Mouse (Mus musculus): ENCODE data around the gene Prkcz. TPM values are rescaled to one million over a fixed set of nuclear protein-coding genes. Genes with fewer than 3 reads are reported as not detected.
A peak's percentile ranks its signal among the peaks of the same experiment; 100 is the strongest.

The Prkcz gene
- polyA plus RNA-seq, 1 experiment, result 73.8 TPM

GRCm38 (mm10) chr4:155359560-155360464 lies 1.3 kb downstream of the Prkcz start:
- Histone ChIP-seq H3K27ac (ENCODE audit: insufficient read depth, low read depth, low read length) (peak overlapping the region; percentile 73; the same call in 1 of the 2 replicates), H3K4me3 (ENCODE audit: low read depth, low read length) (peak overlapping the region; percentile 62), H3K27me3 (ENCODE audit: control insufficient read depth, insufficient read depth, low read length) (no peaks in the 10 kb centered on the region), H3K4me1 (ENCODE audit: control insufficient read depth, insufficient read depth, insufficient read length, low read length) (peaks cover 11% of the 10 kb centered on the region), H3K36me3 (ENCODE audit: control insufficient read depth, insufficient read depth, low read length) (0 out of 2 replicates have a peak, but pooled peaks cover 2% of the 10 kb centered on the region)
- 39% methylated on average over 12 of the region's 12 CpGs for whole genome bisulfite sequencing
- TF ChIP-seq POLR2A (IDR thresholded peaks at IDR 0.05; ENCODE audit: low read depth, low read length), result no peak
- no peak for TF ChIP-seq CTCF (IDR thresholded peaks at IDR 0.05; ENCODE audit: extremely low read depth, insufficient read length, insufficient replicate concordance, low read depth, low read length)

- no peak overlapping the region for H3K4me3 ChIP-seq (ENCODE audit: low read depth, low read length)
- no peaks in the 10 kb centered on the region for H3K27me3 ChIP-seq (ENCODE audit: control insufficient read depth, insufficient read depth, low read length)
- peaks cover 11% of the 10 kb centered on the region for H3K4me1 ChIP-seq (ENCODE audit: control insufficient read depth, insufficient read depth, insufficient read length, low read length)
- 52% methylated on average over 2 of the region's 2 CpGs for WGBS
- no peak overlapping the region for H3K27ac ChIP-seq (ENCODE audit: insufficient read depth, low read depth, low read length)
- TF ChIP-seq CTCF (IDR thresholded peaks at IDR 0.05; ENCODE audit: extremely low read depth, insufficient read length, insufficient replicate concordance, low read depth, low read length), result peak; percentile 52; the same call in 1 of the 2 replicates
- no peak for TF ChIP-seq POLR2A (IDR thresholded peaks at IDR 0.05; ENCODE audit: low read depth, low read length)
- peaks cover 14% of the 10 kb centered on the region for H3K36me3 ChIP-seq (ENCODE audit: control insufficient read depth, insufficient read depth, low read length)
These were observed 3.6 kb downstream of the Prkcz start for GRCm38 (mm10) chr4:155357601-155358000.

- Histone ChIP-seq H3K36me3 (ENCODE audit: control insufficient read depth, insufficient read depth, low read length) (peaks cover 16% of the 10 kb centered on the region), H3K4me3 (ENCODE audit: low read depth, low read length) (no peak overlapping the region), H3K4me1 (ENCODE audit: control insufficient read depth, insufficient read depth, insufficient read length, low read length) (peaks cover 11% of the 10 kb centered on the region), H3K27ac (ENCODE audit: insufficient read depth, low read depth, low read length) (no peak overlapping the region), H3K27me3 (ENCODE audit: control insufficient read depth, insufficient read depth, low read length) (no peaks in the 10 kb centered on the region)
- TF ChIP-seq POLR2A (IDR thresholded peaks at IDR 0.05; ENCODE audit: low read depth, low read length) (no peak), CTCF (IDR thresholded peaks at IDR 0.05; ENCODE audit: extremely low read depth, insufficient read length, insufficient replicate concordance, low read depth, low read length) (no peak)
- 81% methylated on average over 10 of the region's 10 CpGs for WGBS
These were observed 4.8 kb downstream of the Prkcz start for GRCm38 (mm10) chr4:155356354-155356753.

DNA sequence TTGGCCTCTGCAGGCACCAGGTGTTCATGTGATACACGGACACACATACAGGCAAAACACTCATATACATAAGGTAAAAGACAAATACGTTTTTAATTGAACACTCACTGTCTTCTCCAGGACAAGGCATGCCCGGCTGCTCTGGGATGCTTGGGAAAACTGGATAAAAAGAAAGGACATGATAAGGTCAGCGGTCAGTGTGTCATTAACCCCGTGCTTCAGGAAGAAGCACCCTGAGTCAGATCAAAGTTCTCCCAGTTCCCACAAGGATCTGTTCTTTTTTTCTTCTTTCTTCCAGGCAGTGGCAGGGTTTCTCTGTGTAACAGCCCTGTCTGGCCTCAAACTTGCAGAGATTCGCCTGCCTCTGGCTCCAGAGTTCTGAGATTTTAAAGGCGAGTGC lies 6.6 kb downstream of the Prkcz start:
- no peaks in the 10 kb centered on the region for H3K27me3 ChIP-seq (ENCODE audit: control insufficient read depth, insufficient read depth, low read length)
- WGBS, result 86% methylated on average over 7 of the region's 7 CpGs
- H3K36me3 ChIP-seq (ENCODE audit: control insufficient read depth, insufficient read depth, low read length), result peaks cover 19% of the 10 kb centered on the region
- no peak overlapping the region for H3K4me3 ChIP-seq (ENCODE audit: low read depth, low read length)
- peaks cover 9% of the 10 kb centered on the region for H3K4me1 ChIP-seq (ENCODE audit: control insufficient read depth, insufficient read depth, insufficient read length, low read length)
- H3K27ac ChIP-seq (ENCODE audit: insufficient read depth, low read depth, low read length), result no peak overlapping the region
- TF ChIP-seq POLR2A (IDR thresholded peaks at IDR 0.05; ENCODE audit: low read depth, low read length) (no peak), CTCF (IDR thresholded peaks at IDR 0.05; ENCODE audit: extremely low read depth, insufficient read length, insufficient replicate concordance, low read depth, low read length) (no peak)

DNA sequence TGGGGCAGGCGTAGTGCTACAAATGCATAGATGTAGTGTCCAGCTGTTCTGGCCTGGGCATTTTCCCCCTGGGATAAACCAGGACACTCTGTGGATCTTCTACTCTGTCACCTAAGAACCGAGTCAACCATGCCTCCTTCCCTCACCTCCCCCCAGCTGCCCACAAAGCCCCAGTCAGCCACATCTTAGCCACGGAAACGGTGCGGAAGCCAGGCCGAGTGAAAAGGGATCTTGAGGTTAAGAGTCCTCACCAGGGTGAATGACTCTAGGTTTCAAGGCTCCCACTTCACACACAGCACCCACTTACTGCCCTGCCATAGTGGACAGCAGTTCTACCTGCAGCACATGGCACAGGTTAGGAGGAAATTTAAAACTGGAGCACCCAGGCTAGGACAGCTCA lies 7.1 kb downstream of the Prkcz start:
- H3K27ac ChIP-seq (ENCODE audit: insufficient read depth, low read depth, low read length), result no peak overlapping the region
- no peak overlapping the region for H3K4me3 ChIP-seq (ENCODE audit: low read depth, low read length)
- H3K4me1 ChIP-seq (ENCODE audit: control insufficient read depth, insufficient read depth, insufficient read length, low read length), result peaks cover 5% of the 10 kb centered on the region
- no peaks in the 10 kb centered on the region for H3K27me3 ChIP-seq (ENCODE audit: control insufficient read depth, insufficient read depth, low read length)
- 80% methylated on average over 6 of the region's 6 CpGs for WGBS
- H3K36me3 ChIP-seq (ENCODE audit: control insufficient read depth, insufficient read depth, low read length), result peaks cover 21% of the 10 kb centered on the region
- TF ChIP-seq CTCF (IDR thresholded peaks at IDR 0.05; ENCODE audit: extremely low read depth, insufficient read length, insufficient replicate concordance, low read depth, low read length) (no peak), POLR2A (IDR thresholded peaks at IDR 0.05; ENCODE audit: low read depth, low read length) (no peak)

DNA sequence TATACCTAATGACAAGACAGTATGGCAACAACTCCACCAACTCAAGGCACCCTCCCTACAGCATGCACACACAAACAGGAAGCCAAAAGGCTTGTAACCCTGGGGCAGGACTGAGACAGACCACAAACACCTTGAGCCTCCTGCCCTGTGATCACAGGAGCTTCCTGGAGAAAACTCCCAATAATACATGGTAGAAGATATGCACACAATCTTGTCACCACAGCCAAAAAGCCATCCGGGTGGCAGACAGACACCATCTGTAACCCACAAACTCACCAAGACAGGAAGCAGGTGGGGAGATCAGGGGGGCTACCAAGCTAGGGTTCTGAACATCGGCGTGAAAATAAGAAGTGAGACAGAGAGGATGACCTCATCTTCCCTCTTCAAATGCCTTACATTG lies 8.6 kb downstream of the Prkcz start:
- H3K4me3 ChIP-seq (ENCODE audit: low read depth, low read length), result no peak overlapping the region
- no peak overlapping the region for H3K27ac ChIP-seq (ENCODE audit: insufficient read depth, low read depth, low read length)
- no peaks in the 10 kb centered on the region for H3K27me3 ChIP-seq (ENCODE audit: control insufficient read depth, insufficient read depth, low read length)
- peaks cover 3% of the 10 kb centered on the region for H3K4me1 ChIP-seq (ENCODE audit: control insufficient read depth, insufficient read depth, insufficient read length, low read length)
- WGBS, result 91% methylated on average over 3 of the region's 3 CpGs
- no peak for TF ChIP-seq POLR2A (IDR thresholded peaks at IDR 0.05; ENCODE audit: low read depth, low read length)
- no peak for TF ChIP-seq CTCF (IDR thresholded peaks at IDR 0.05; ENCODE audit: extremely low read depth, insufficient read length, insufficient replicate concordance, low read depth, low read length)
- H3K36me3 ChIP-seq (ENCODE audit: control insufficient read depth, insufficient read depth, low read length), result peaks cover 21% of the 10 kb centered on the region

DNA sequence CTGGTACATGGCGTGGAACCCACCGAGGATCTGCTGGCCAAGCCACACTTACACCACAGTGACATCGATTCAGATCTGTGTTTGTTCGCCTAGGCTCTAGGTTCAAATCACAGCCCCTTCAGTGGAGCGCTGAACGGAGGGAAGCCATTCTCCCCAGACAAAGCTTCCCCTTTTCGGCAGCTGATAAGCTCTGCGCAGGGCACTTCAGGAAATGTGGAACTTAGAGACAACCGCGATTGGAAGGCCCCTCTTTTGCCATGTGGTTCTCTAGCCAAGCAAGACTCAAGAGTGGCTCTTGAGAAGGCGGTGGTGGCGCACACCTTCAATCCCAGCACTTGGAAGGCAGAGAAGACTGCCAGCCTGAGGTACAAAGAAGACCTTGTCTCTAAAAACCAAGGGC lies 14.8 kb downstream of the Prkcz start:
- Histone ChIP-seq H3K4me1 (ENCODE audit: control insufficient read depth, insufficient read depth, insufficient read length, low read length) (no peaks in the 10 kb centered on the region), H3K36me3 (ENCODE audit: control insufficient read depth, insufficient read depth, low read length) (peaks cover 8% of the 10 kb centered on the region), H3K27me3 (ENCODE audit: control insufficient read depth, insufficient read depth, low read length) (no peaks in the 10 kb centered on the region), H3K27ac (ENCODE audit: insufficient read depth, low read depth, low read length) (no peak overlapping the region), H3K4me3 (ENCODE audit: low read depth, low read length) (no peak overlapping the region)
- TF ChIP-seq POLR2A (IDR thresholded peaks at IDR 0.05; ENCODE audit: low read depth, low read length) (no peak), CTCF (IDR thresholded peaks at IDR 0.05; ENCODE audit: extremely low read depth, insufficient read length, insufficient replicate concordance, low read depth, low read length) (no peak)
- WGBS, result 85% methylated on average over 12 of the region's 12 CpGs
